Mouse (Mus musculus) liver, embryonic 14.5 days (tissue): ENCODE measurements around the gene Trmt13.

Experiments used
- CTCF ChIP-seq: IDR thresholded peaks from 2 replicates; pipeline ENCODE4 v1.5.1; 2016; ENCODE audit warnings: antibody characterized with exemption, low read depth, control low read depth
- EP300 ChIP-seq: IDR thresholded peaks from 2 replicates; pipeline ENCODE4 v1.6.1; 2016; ENCODE audit warnings: antibody characterized with exemption, low read depth

- TF ChIP-seq CTCF (no peak), EP300 (no peak)
These were observed 20.2 kb downstream of the Trmt13 start for GRCm38 (mm10) chr3:116594076-116594727.
